Mouse (Mus musculus) stomach, postnatal 0 days (tissue): ENCODE data around the gene Aldh1l1.

ENCODE experiments used
- CTCF ChIP-seq: IDR thresholded peaks from 2 replicates; pipeline ENCODE4 v1.5.1; 2016; ENCODE audit warnings: antibody characterized with exemption, low read depth, mild to moderate bottlenecking, moderate library complexity
- EP300 ChIP-seq: optimal IDR thresholded peaks from 2 replicates; pipeline ENCODE3; 2016; ENCODE audit warnings: antibody characterized with exemption

- TF ChIP-seq CTCF (no peak), EP300 (no peak)
These were observed 144.2 kb downstream of the Aldh1l1 start for GRCm38 (mm10) chr6:90630427-90630826.
